Mouse (Mus musculus): Measurements from ENCODE around the gene Igflr1.
A peak's percentile ranks its signal among the peaks of the same experiment; 100 is the strongest.

Gene Igflr1

GRCm38 (mm10) chr7:30553810-30554584, 11.2 kb upstream of the Igflr1 start:
- DNase-seq (ENCODE audit: low spot score), result no peak

- no peak for DNase-seq (ENCODE audit: low spot score)
Observed at GRCm38 (mm10) chr7:30556894-30557536, 8.2 kb upstream of the Igflr1 start.

- DNase-seq (ENCODE audit: low spot score), result no peak
Observed at GRCm38 (mm10) chr7:30557901-30558514, 7.2 kb upstream of the Igflr1 start.

- no peak for DNase-seq (ENCODE audit: low spot score)
Observed at GRCm38 (mm10) chr7:30558656-30559442, 6.4 kb upstream of the Igflr1 start.

GRCm38 (mm10) chr7:30559443-30559954, 5.7 kb upstream of the Igflr1 start, which contains the start of gene Lin37:
TSS of gene Lin37 (minus strand) at chr7:30559838.
- peak; percentile 99 for DNase-seq (ENCODE audit: low spot score)

GRCm38 (mm10) chr7:30560296-30560695, 4.9 kb upstream of the Igflr1 start:
- no peak for DNase-seq (ENCODE audit: low spot score)

GRCm38 (mm10) chr7:30562526-30563116, 2.6 kb upstream of the Igflr1 start:
- no peak for DNase-seq (ENCODE audit: low spot score)

GRCm38 (mm10) chr7:30563117-30563905, 1.9 kb upstream of the Igflr1 start, which contains the start of the genes U2af1l4, Gm49396 and Psenen:
TSS of gene U2af1l4 (plus strand) at chr7:30563301.
TSS of gene Gm49396 (plus strand) at chr7:30563344.
TSS of gene Psenen (minus strand) at chr7:30563627.
- peak; percentile 97 for DNase-seq (ENCODE audit: low spot score)

- DNase-seq (ENCODE audit: low spot score), result no peak
Observed at GRCm38 (mm10) chr7:30563906-30564280, 1.3 kb upstream of the Igflr1 start.

- no peak for DNase-seq (ENCODE audit: low spot score)
Observed at GRCm38 (mm10) chr7:30566033-30566432, 806 bp downstream of the Igflr1 start.

- no peak for DNase-seq (ENCODE audit: low spot score)
Observed at GRCm38 (mm10) chr7:30567555-30567954, 2.3 kb downstream of the Igflr1 start.

GRCm38 (mm10) chr7:30572389-30572788, 7.2 kb downstream of the Igflr1 start:
- DNase-seq (ENCODE audit: low spot score), result no peak

GRCm38 (mm10) chr7:30572969-30573368, 7.7 kb downstream of the Igflr1 start:
- DNase-seq (ENCODE audit: low spot score), result no peak

- DNase-seq (ENCODE audit: low spot score), result no peak
Observed at GRCm38 (mm10) chr7:30579950-30580349, 14.7 kb downstream of the Igflr1 start.

- DNase-seq (ENCODE audit: low spot score), result no peak
Observed at GRCm38 (mm10) chr7:30581547-30581946, 16.3 kb downstream of the Igflr1 start.

- no peak for DNase-seq (ENCODE audit: low spot score)
Observed at GRCm38 (mm10) chr7:30584339-30584738, 19.1 kb downstream of the Igflr1 start.

- no peak for DNase-seq (ENCODE audit: low spot score)
Observed at GRCm38 (mm10) chr7:30585170-30585569, 19.9 kb downstream of the Igflr1 start.

GRCm38 (mm10) chr7:30586455-30587020, 21.3 kb downstream of the Igflr1 start:
- no peak for DNase-seq (ENCODE audit: low spot score)

GRCm38 (mm10) chr7:30587842-30588667, 22.8 kb downstream of the Igflr1 start:
- DNase-seq (ENCODE audit: low spot score), result peak; percentile 47

All from layer of hippocampus, adult 11-12 months (tissue).